Mouse (Mus musculus) left cerebral cortex, postnatal 4 days (tissue): ENCODE measurements around the gene Sdr39u1. TPM values are rescaled to one million over a fixed set of nuclear protein-coding genes. Genes with fewer than 3 reads are reported as not detected.

Experiments used
- DNase-seq: peaks from one replicate; pipeline ENCODE4 v3.0.0-alpha.2; 2022
- intact Hi-C: fragments of 180-260 bp; cut with DNase I; formaldehyde crosslinking; loops from one replicate; pipeline ENCODE4 v1.15.1; 2025
- total RNA-seq, 2 experiments: library from RNA; stranded (reverse); gene quantifications; 2 replicates each; pipeline ENCODE4 v1.2.3; 2021

Gene Sdr39u1
- total RNA-seq, 2 experiments from 2014 or later: 63.1 to 75.9 TPM

DNA sequence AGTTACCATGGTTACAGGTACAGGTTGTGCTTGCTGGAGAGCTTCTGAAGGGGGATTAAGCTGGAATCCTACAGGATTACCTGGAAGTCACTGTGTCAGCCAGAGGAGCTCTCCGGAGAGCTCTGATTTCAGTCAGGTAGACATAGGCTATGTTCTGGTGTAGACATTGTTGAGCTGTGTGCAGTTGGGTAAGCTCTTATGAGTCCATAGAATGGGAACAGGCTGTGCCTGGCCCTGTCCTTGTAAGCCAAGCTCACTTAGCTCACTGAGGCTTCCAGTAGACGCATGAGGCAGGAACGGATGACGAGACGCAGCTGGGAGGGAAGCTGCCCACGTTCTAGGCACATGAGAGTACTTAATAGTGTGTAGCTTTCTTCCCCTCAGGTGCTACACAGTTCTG, 37.9 kb downstream of the Sdr39u1 start:
- intact Hi-C loops: loop anchor here (5.0 kb wide), 1 partner anchor 40 kb away; the partner anchor contains the start of gene Nfatc4
- DNase-seq: no peak

DNA sequence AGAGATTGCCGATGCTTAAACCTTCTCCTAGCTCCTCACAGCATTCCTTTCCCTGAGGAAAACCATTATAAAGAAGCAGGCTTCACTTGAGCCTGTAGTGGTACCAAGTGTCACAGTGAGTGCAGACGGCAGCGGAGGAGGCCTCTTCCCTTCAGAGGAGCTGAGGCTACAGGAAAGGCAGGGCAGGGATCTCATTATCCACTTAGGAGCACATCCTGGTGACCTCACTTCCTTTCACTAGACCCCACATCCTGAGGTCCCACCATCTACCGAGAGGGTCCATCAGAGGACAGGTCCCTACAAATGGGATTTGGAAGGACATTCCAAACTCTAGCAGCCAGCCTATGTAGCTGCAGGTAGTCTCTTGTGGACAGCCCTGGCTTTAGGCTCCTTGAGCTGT, 42.5 kb downstream of the Sdr39u1 start:
- intact Hi-C loops: no loop called here
- no peak for DNase-seq

- no peak for DNase-seq
- intact Hi-C loops: no loop called here
These were observed 45.0 kb downstream of the Sdr39u1 start for GRCm38 (mm10) chr14:55855101-55855561.

DNA sequence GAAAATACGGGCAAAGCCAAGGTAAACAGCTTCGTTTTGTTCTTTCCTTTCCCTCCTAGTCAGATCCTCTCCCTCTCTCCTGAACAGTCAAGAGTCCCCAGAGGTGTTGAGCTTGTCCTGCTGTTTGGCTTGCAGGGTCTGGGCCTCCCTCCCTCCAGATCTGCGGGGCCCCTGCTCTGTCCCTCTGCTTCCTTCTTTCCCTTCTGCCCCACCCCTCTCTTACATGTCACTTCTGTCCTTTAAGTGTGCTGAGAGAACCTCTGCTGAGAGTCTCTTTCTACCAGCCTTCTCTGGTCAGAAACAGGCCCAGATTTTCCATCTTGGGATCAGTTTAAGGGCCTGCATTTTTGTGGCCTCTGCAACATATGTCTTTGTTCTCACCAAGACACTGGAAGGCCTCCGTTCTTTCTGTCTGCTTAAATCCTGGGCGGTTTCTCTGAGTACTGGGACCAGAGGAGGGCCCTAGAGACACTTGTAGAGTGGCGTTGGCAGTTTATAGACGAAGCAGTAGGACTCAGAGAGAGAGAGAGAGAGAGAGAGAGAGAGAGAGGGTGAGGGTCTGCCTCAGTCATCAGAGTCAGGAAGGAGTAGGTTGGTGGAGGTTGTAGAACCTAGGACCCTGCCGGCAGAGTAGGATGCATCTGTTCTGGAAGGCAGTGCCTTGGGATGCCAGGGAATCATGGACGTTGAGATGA, 45.5 kb downstream of the Sdr39u1 start:
- DNase-seq: no peak
- intact Hi-C loops: no loop called here

- intact Hi-C loops: no loop called here
- DNase-seq: peak; percentile 75
These were observed 46.3 kb downstream of the Sdr39u1 start, which contains the start of gene Nynrin for GRCm38 (mm10) chr14:55853621-55854285. TSS of gene Nynrin (plus strand) at chr14:55854010.

DNA sequence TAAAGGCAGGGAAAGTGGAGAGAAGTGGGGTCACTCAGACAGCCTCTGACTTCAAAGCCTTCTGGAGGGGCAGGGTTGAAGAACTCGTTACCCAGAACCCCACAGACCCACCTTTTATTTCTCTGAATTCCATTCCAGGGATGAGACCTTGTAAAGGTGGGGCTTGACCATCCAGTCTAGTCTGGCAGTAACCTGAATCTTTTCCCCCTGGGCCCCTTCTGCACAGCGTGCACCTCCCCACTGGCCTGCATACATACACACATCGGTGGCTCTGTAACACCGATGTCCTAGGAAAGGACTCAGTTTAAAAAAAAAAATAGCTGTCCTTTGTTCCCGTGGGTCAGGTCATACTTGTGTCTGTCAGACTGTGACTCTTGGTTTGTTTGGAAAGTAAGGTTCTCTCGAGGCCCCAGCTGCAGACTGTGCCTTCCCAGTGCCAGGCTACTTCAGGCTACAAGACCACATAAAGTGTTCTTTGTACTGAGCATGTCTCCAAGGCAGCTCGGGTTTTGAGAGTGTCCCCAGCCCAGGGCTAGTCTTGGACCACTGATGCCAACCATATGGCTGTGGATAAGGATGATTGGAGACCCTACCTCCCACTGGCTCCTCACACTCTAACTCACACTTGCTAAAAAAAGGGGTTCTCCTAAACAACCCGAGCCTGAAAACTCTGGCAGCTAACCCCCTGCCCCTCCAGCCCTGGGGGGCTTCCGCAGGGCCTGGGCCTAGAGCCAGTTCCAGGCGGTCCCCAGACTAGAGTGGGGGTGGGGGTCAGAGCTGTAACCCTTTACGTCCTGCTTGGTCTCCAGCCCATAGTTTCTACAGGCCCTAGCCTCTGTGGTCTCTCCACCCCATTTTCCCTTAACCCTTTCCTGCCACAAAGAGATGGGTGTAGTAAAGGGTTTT, 47.2 kb downstream of the Sdr39u1 start:
- DNase-seq: peak; percentile 79
- intact Hi-C loops: no loop called here

GRCm38 (mm10) chr14:55850885-55851284, 49.2 kb downstream of the Sdr39u1 start:
- DNase-seq: no peak
- intact Hi-C loops: no loop called here

Other genes starting within 250 kb of the Sdr39u1 start
- gene Mdp1, start 239.8 kb downstream of the Sdr39u1 start, total RNA-seq: 10 to 100 TPM; 44.6 to 44.7 TPM
- 10 to 100 TPM; 33.8 to 35.4 TPM for gene Gmpr2, start 228.4 kb downstream of the Sdr39u1 start, total RNA-seq
- 100 to 1,000 TPM; 347 to 384 TPM for gene Nedd8, start 228.2 kb downstream of the Sdr39u1 start, total RNA-seq
- 10 to 100 TPM; 11.8 to 15.6 TPM for gene Tinf2, start 218.5 kb downstream of the Sdr39u1 start, total RNA-seq
- gene Tgm1, start 186.4 kb downstream of the Sdr39u1 start, total RNA-seq: under 1 TPM in 1 of 2 experiments, not detected in 1; 0.32 TPM
- gene Rabggta, start 178.0 kb downstream of the Sdr39u1 start, total RNA-seq: 10 to 100 TPM; 55.2 to 55.8 TPM
- 10 to 100 TPM; 63.2 to 75.1 TPM for gene Dhrs1, start 154.6 kb downstream of the Sdr39u1 start, total RNA-seq
- 10 to 100 TPM; 19.5 to 20.1 TPM for gene Nop9, start 154.6 kb downstream of the Sdr39u1 start, total RNA-seq
- under 1 TPM in 1 of 2 experiments, not detected in 1; 0.90 TPM for gene Cideb, start 141.8 kb downstream of the Sdr39u1 start, total RNA-seq
- gene Ltb4r2, start 138.9 kb downstream of the Sdr39u1 start, total RNA-seq: 1 to 10 TPM in 1 of 2 experiments, under 1 TPM in 1; 0.79 to 1.0 TPM
- 1 to 10 TPM; 1.0 to 1.4 TPM for gene Ltb4r1, start 134.3 kb downstream of the Sdr39u1 start, total RNA-seq
- gene Adcy4, start 116.2 kb downstream of the Sdr39u1 start, total RNA-seq: 1 to 10 TPM; 4.6 to 5.2 TPM
- gene Ripk3, start 111.4 kb downstream of the Sdr39u1 start, total RNA-seq: 1 to 10 TPM; 1.4 to 1.8 TPM
- 1 to 10 TPM; 8.2 TPM for gene Nfatc4, start 77.1 kb downstream of the Sdr39u1 start, total RNA-seq
- 10 to 100 TPM; 39.1 to 40.9 TPM for gene Nynrin, start 46.3 kb downstream of the Sdr39u1 start, total RNA-seq
- gene Cbln3, start 15.9 kb downstream of the Sdr39u1 start, total RNA-seq: under 1 TPM; 0.44 to 0.74 TPM
- gene Khnyn, start 15.3 kb downstream of the Sdr39u1 start, total RNA-seq: 10 to 100 TPM; 12.5 to 13.4 TPM
- gene Cma1, start 44.4 kb upstream of the Sdr39u1 start, total RNA-seq: 10 to 100 TPM in 1 of 2 experiments, 1 to 10 TPM in 1; 9.8 to 12.4 TPM
- gene Cma2, start 50.7 kb upstream of the Sdr39u1 start, total RNA-seq: not detected
- gene Mcpt1, start 117.7 kb upstream of the Sdr39u1 start, total RNA-seq: not detected
- gene Mcpt9, start 130.2 kb upstream of the Sdr39u1 start, total RNA-seq: not detected
- not detected for gene Mcpt2, start 141.7 kb upstream of the Sdr39u1 start, total RNA-seq
- 1 to 10 TPM; 3.1 to 4.8 TPM for gene Mcpt4, start 162.0 kb upstream of the Sdr39u1 start, total RNA-seq
- not detected for gene Mcpt8, start 185.0 kb upstream of the Sdr39u1 start, total RNA-seq
- gene Ctsg, start 202.3 kb upstream of the Sdr39u1 start, total RNA-seq: under 1 TPM in 1 of 2 experiments, not detected in 1; 0.40 TPM
- gene Gzme, start 220.3 kb upstream of the Sdr39u1 start, total RNA-seq: not detected
- gene Gzmd, start 232.3 kb upstream of the Sdr39u1 start, total RNA-seq: not detected